Mouse (Mus musculus): ENCODE measurements at regions not wholly inside any gene's neighbourhood (a gene's known extent, or its start where the extent isn't known, plus 50 kb on each side); places are given as distances from the start of the nearest gene placed in this dataset.
"Not testable (repeated sequence)": the region's sequence is repeated elsewhere in the genome, so short reads cannot be mapped to it uniquely, and the experiment has no call there.

DNA sequence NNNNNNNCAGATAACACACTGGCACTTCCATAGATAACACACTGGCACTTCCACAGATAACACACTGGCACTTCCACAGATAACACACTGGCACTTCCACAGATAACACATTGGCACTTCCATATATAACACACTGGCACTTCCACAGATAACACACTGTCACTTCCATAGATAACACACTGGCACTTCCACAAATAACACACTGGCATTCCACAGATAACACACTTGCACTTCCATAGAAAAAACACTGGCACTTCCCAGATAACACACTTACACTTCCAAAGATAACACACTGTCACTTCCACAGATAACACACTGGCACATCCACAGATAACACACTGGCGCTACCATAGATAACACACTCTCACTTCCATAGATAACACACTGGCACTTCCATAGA is 105.7 kb upstream of the Afdn start:
- DNase-seq = not testable (repeated sequence)

- no peak for DNase-seq
These were observed 104.3 kb upstream of the Afdn start for GRCm38 (mm10) chr17:13656065-13656464.

GRCm38 (mm10) chr17:13656485-13657181 is 103.7 kb upstream of the Afdn start:
- DNase-seq = peak; percentile 36

DNA sequence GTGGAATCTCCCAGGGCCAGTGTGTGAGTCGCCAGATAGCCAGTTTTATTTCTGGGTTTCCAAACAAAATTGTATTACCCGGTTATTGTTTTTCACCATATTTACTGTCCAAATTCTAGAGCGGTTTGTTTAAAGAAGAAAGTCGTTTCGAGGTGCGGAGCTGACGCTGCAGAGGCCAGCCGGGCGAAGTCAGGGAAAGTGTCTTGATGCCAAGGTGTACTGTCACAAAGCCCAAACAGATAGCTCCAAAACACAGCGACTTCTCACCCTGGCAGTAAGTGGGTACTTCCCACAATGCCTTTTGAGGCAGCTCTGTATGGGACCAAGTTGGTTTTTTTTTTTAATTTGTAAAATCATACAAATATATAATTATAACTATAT is 103.2 kb upstream of the Afdn start:
- no peak for DNase-seq

GRCm38 (mm10) chr17:13657656-13658292 is 102.6 kb upstream of the Afdn start:
- no peak for DNase-seq

DNA sequence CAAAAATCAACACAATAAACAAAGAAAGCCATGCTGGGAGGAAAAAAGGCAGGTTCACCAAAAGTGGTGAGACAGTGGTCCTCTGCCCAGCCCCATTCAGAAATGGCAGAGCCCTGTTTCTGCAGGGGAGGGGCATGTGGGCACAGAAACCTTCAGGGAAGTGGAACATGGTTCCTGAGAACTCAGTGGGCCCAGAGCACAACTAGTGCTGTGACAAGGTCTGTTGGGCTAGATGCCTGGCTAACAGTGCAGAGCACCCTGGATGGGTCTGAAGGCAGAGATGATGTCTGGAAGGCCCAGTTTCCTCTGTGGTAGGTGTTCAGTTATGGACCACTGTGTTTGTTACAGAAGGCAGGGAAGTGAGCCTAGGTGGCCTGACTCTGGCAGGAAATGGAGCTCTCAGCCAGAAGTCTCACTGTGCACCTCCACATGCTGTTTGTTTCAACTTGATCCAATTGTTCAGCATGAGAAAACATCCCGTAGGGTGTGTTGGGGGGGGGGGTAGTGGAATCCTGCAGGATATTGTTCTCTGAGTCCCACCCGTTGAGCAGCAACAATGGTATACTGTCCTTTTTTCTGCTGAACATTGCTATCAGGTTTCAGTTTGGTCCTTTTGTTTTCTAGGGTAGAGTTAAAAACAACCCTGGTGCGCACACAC is 101.9 kb upstream of the Afdn start:
- no peak for DNase-seq

DNA sequence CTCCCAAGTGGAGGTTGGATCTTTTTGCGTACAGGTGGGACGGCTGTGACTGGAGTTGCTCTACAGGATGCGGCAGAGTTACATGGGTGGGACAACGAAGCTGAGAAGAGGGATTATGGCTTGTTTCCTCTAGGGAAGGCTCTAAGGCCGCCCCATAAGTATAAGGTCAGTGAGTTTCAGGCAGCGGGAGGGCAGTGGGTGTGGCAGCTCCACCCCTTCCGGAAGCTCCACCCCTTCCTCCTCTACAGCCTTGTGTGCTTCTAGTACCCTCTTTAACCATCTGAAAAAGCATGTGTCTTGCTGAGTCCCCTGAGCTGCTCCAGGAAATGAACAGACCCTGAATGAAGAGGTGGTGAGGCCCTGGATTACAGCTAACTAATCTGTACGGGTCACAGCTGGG is 101.2 kb upstream of the Afdn start:
- peak; percentile 66 for DNase-seq

GRCm38 (mm10) chr17:13659943-13660342 is 100.4 kb upstream of the Afdn start:
- DNase-seq = no peak

- no peak for DNase-seq
These were observed 99.3 kb upstream of the Afdn start for GRCm38 (mm10) chr17:13661023-13661422.

- no peak for DNase-seq
These were observed 98.2 kb upstream of the Afdn start for GRCm38 (mm10) chr17:13662152-13662551.

Measured in kidney, postnatal 10 days (tissue).